8 mouse cellular contexts compared by ENCODE assay signal in the genomic region with DNA sequence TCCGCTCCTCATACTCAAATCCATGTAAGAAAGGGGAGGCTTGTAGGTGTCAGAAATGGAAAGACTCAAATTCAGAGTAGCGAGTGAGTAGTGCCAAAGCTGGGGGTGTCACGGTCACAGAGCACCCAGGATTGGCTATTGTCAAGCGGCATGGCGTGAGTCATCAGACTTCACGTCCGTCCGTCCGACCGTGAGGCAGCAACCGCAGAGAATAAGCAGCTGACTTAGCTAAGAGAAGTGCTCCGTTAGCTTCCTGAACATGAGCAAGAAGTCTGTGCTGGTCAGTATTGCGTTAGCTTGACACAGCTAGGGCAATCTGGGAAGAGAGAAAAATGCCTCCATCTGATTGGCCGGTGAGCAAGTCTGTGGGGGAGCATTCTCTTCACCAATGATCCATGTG.
DNase-seq lines count a peak whose midpoint lies in the region; ATAC-seq and TF ChIP-seq lines count a peak whose summit lies in the region.

No protein-coding gene starts in this region.

- no peak overlapping the region for H3K27ac ChIP-seq in limb, embryonic 13.5 days
- no peak overlapping the region for H3K27ac ChIP-seq in limb, embryonic 10.5 days
- peak overlapping the region; percentile 63 for H3K27ac ChIP-seq in bone marrow macrophage, adult 2 months (ENCODE audit: insufficient read depth, low read depth, low read length)
- no peak overlapping the region for H3K27ac ChIP-seq in midbrain, embryonic 15.5 days

- H3K27me3 ChIP-seq in limb, embryonic 13.5 days = no peaks in the 10 kb centered on the region
- H3K27me3 ChIP-seq in limb, embryonic 10.5 days (ENCODE audit: low read depth, poor library complexity, severe bottlenecking) = no peaks in the 10 kb centered on the region
- H3K27me3 ChIP-seq in midbrain, embryonic 15.5 days (replicated peaks) = no peaks in the 10 kb centered on the region

- H3K4me3 ChIP-seq in limb, embryonic 13.5 days = no peak overlapping the region
- no peak overlapping the region for H3K4me3 ChIP-seq in limb, embryonic 10.5 days
- H3K4me3 ChIP-seq in bone marrow macrophage, adult 2 months (ENCODE audit: insufficient read depth, low read length) = peak overlapping the region; percentile 62
- no peak overlapping the region for H3K4me3 ChIP-seq in midbrain, embryonic 15.5 days

- H3K4me2 ChIP-seq in limb, embryonic 13.5 days (replicated peaks) = 0 out of 2 replicates have a peak overlapping the region, but pooled peaks have one; percentile 9
- H3K4me2 ChIP-seq in midbrain, embryonic 15.5 days = no peak overlapping the region

- 83% methylated on average over 14 of the region's 14 CpGs for WGBS in limb, embryonic 13.5 days
- 86% methylated on average over 14 of the region's 14 CpGs for WGBS in limb, embryonic 10.5 days
- 82% methylated on average over 14 of the region's 14 CpGs for WGBS in midbrain, embryonic 15.5 days

- ATAC-seq in limb, embryonic 13.5 days (ENCODE audit: low FRiP score, low read depth) = no peak
- ATAC-seq in midbrain, embryonic 15.5 days (replicated peaks) = no peak

- DNase-seq in limb, embryonic 10.5 days (ENCODE audit: low spot score) = no peak
- peak; percentile 69 for DNase-seq in induced T-regulatory cell, adult 2 months (ENCODE audit: low read depth)
- DNase-seq in naive thymus-derived CD4-positive, alpha-beta T cell, adult 2 months (ENCODE audit: low read depth) = peak; percentile 40
- DNase-seq in left cerebral cortex, adult 8-10 months (ENCODE audit: low spot score in 2 of 2) = no peak
- DNase-seq in thymus, postnatal 4 days = no peak

- no peaks in the 10 kb centered on the region for H3K9me3 ChIP-seq in limb, embryonic 13.5 days
- H3K9me3 ChIP-seq in limb, embryonic 10.5 days (replicated peaks) = no peaks in the 10 kb centered on the region
- H3K9me3 ChIP-seq in midbrain, embryonic 15.5 days = no peaks in the 10 kb centered on the region

- no peak overlapping the region for H3K9ac ChIP-seq in limb, embryonic 13.5 days
- no peak overlapping the region for H3K9ac ChIP-seq in midbrain, embryonic 15.5 days

- no peak for TF ChIP-seq CTCF in bone marrow macrophage, adult 2 months (IDR thresholded peaks at IDR 0.05; ENCODE audit: low read depth, low read length)

- H3K4me1 ChIP-seq in limb, embryonic 13.5 days = no peaks in the 10 kb centered on the region
- peaks cover 8% of the 10 kb centered on the region; the same call in 1 of the 2 replicates for H3K4me1 ChIP-seq in limb, embryonic 10.5 days
- H3K4me1 ChIP-seq in bone marrow macrophage, adult 2 months (ENCODE audit: control insufficient read depth, insufficient read depth, low read length) = peaks cover 14% of the 10 kb centered on the region
- peaks cover 9% of the 10 kb centered on the region for H3K4me1 ChIP-seq in midbrain, embryonic 15.5 days

- TF ChIP-seq POLR2A in bone marrow macrophage, adult 2 months (IDR thresholded peaks at IDR 0.05; ENCODE audit: borderline replicate concordance, low read depth, low read length) = no peak

- no peaks in the 10 kb centered on the region for H3K36me3 ChIP-seq in limb, embryonic 13.5 days
- no peaks in the 10 kb centered on the region for H3K36me3 ChIP-seq in limb, embryonic 10.5 days
- no peaks in the 10 kb centered on the region for H3K36me3 ChIP-seq in midbrain, embryonic 15.5 days (replicated peaks)

Comparison
In these comparisons a context has a peak if more than half of its experiments do, and no peak if none do; other contexts are left out.
1. DNase-seq: peak in induced T-regulatory cell, adult 2 months (single experiment) and naive thymus-derived CD4-positive, alpha-beta T cell, adult 2 months (single experiment); none in limb, embryonic 10.5 days (single experiment), left cerebral cortex, adult 8-10 months (0 of 2) and thymus, postnatal 4 days (single experiment).